Comparison of ENCODE assay signal across 8 mouse cellular contexts in the genomic region with DNA sequence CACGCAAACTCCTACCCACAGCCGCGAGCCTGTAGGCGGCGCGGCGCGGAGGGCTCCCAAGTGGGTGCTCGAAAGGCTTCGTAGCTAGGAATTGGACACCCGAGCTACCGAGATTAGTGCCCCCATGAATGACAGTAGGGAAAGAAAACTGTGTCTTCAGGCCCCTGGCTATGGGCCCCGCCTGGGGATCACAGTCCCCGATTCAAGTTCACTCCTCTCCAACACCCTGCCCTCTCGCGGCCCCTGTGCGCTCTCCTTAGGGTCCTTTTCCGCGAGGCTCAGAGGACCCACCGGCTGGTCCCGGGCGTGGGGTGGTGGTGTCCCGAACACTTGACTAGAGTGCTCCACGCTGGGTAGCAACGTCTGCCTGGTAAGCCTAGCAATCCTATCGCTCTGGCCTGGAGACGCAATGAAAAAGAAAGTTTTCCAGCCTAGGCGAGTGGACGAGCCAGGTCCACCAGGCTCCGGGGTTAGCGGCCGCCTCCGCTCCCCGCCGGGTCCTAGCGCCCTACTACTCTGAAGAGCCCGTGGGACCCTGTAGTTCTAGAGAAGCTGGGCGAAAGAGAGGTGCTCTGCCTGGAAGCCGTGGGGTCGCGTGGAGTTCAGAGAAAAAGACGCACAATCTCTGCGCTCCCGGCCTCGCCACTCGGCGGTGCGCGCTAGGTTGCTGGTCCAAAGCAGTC. TPM values are rescaled to one million over a fixed set of nuclear protein-coding genes. Genes with fewer than 3 reads are reported as not detected.
DNase-seq lines count a peak whose midpoint lies in the region; ATAC-seq and TF ChIP-seq lines count a peak whose summit lies in the region.

No protein-coding gene starts in this region.

- no peak for TF ChIP-seq POLR2A in thymus, adult 2 months (IDR thresholded peaks at IDR 0.05; ENCODE audit: control insufficient read depth, extremely low read depth, insufficient read depth, low read length, poor library complexity)

- no peak overlapping the region for H3K27ac ChIP-seq in forebrain, postnatal 0 days (ENCODE audit: low read depth, low read length)
- peak overlapping the region; percentile 87 for H3K27ac ChIP-seq in lung, embryonic 14.5 days (ENCODE audit: low read depth)
- peak overlapping the region; percentile 65 for H3K27ac ChIP-seq in neural tube, embryonic 15.5 days (replicated peaks)
- no peak overlapping the region; the same call in 1 of the 2 replicates for H3K27ac ChIP-seq in thymus, adult 2 months (ENCODE audit: control insufficient read depth, insufficient read depth, low read length)

- H3K4me1 ChIP-seq in E14TG2a.4 (replicated peaks; ENCODE audit: low read depth, low read length), result peaks cover 36% of the 10 kb centered on the region
- H3K4me1 ChIP-seq in forebrain, postnatal 0 days (ENCODE audit: insufficient read depth), result peaks cover 7% of the 10 kb centered on the region; the same call in 1 of the 2 replicates
- H3K4me1 ChIP-seq in lung, embryonic 14.5 days (ENCODE audit: insufficient read depth), result 0 out of 2 replicates have a peak, but pooled peaks cover 6% of the 10 kb centered on the region
- H3K4me1 ChIP-seq in neural tube, embryonic 15.5 days, result peaks cover 40% of the 10 kb centered on the region
- peaks cover 3% of the 10 kb centered on the region; the same call in 1 of the 2 replicates for H3K4me1 ChIP-seq in thymus, adult 2 months (replicated peaks; ENCODE audit: control insufficient read depth, insufficient read depth, low read length)

- WGBS in forebrain, postnatal 0 days, result under 1% methylated on average over 49 of the region's 49 CpGs
- WGBS in lung, embryonic 14.5 days, result under 1% methylated on average over 49 of the region's 49 CpGs
- under 1% methylated on average over 49 of the region's 49 CpGs for WGBS in neural tube, embryonic 15.5 days
- WGBS in thymus, adult 2 months, result under 1% methylated on average over 49 of the region's 49 CpGs

- TF ChIP-seq CTCF in E14TG2a.4 (conservative IDR thresholded peaks at IDR 0.05; ENCODE audit: low read length), result no peak
- peak; percentile 51 for TF ChIP-seq CTCF in forebrain, postnatal 0 days (IDR thresholded peaks at IDR 0.05; ENCODE audit: low read depth)
- TF ChIP-seq CTCF in lung, embryonic 14.5 days (IDR thresholded peaks at IDR 0.05; ENCODE audit: low read depth), result peak; percentile 57
- TF ChIP-seq CTCF in thymus, adult 2 months (IDR thresholded peaks at IDR 0.05; ENCODE audit: borderline replicate concordance, control insufficient read depth, extremely low read depth, insufficient read depth, low read length, poor library complexity), result peak; percentile 32; the same call in 1 of the 2 replicates

- peak overlapping the region; percentile 98 for H3K4me2 ChIP-seq in forebrain, postnatal 0 days (ENCODE audit: low read depth)
- H3K4me2 ChIP-seq in lung, embryonic 14.5 days, result peak overlapping the region; percentile 98
- H3K4me2 ChIP-seq in neural tube, embryonic 15.5 days, result peak overlapping the region; percentile 100

- peaks cover 91% of the 10 kb centered on the region for H3K27me3 ChIP-seq in E14TG2a.4 (ENCODE audit: insufficient read depth, low read length)
- peaks cover 54% of the 10 kb centered on the region for H3K27me3 ChIP-seq in forebrain, postnatal 0 days (ENCODE audit: insufficient read depth, low read length)
- peaks cover 58% of the 10 kb centered on the region for H3K27me3 ChIP-seq in lung, embryonic 14.5 days (ENCODE audit: insufficient read depth, low read length)
- H3K27me3 ChIP-seq in neural tube, embryonic 15.5 days (replicated peaks), result peaks cover 59% of the 10 kb centered on the region
- H3K27me3 ChIP-seq in thymus, adult 2 months (ENCODE audit: control insufficient read depth, insufficient read depth, low read length), result peaks cover 12% of the 10 kb centered on the region; the same call in 1 of the 2 replicates

- no peaks in the 10 kb centered on the region for H3K36me3 ChIP-seq in E14TG2a.4 (ENCODE audit: insufficient read depth, low read length)
- no peaks in the 10 kb centered on the region for H3K36me3 ChIP-seq in forebrain, postnatal 0 days (ENCODE audit: insufficient read depth)
- no peaks in the 10 kb centered on the region for H3K36me3 ChIP-seq in lung, embryonic 14.5 days (ENCODE audit: insufficient read depth)
- no peaks in the 10 kb centered on the region for H3K36me3 ChIP-seq in neural tube, embryonic 15.5 days
- H3K36me3 ChIP-seq in thymus, adult 2 months (ENCODE audit: control insufficient read depth, insufficient read depth, low read length), result no peaks in the 10 kb centered on the region

- peak overlapping the region; percentile 79 for H3K4me3 ChIP-seq in E14TG2a.4 (replicated peaks; ENCODE audit: low read length)
- H3K4me3 ChIP-seq in forebrain, postnatal 0 days (ENCODE audit: low read depth, low read length), result peak overlapping the region; percentile 55
- peak overlapping the region; percentile 62 for H3K4me3 ChIP-seq in lung, embryonic 14.5 days (ENCODE audit: low read depth, low read length)
- peak overlapping the region; percentile 53 for H3K4me3 ChIP-seq in neural tube, embryonic 15.5 days (replicated peaks)
- peak overlapping the region; percentile 56 for H3K4me3 ChIP-seq in thymus, adult 2 months (ENCODE audit: control insufficient read depth, insufficient read depth, low read length)

- H3K9me3 ChIP-seq in E14TG2a.4 (ENCODE audit: low read length), result no peaks in the 10 kb centered on the region
- no peaks in the 10 kb centered on the region for H3K9me3 ChIP-seq in forebrain, postnatal 0 days (ENCODE audit: low read length)
- H3K9me3 ChIP-seq in lung, embryonic 14.5 days (ENCODE audit: low read depth, low read length), result no peaks in the 10 kb centered on the region
- no peaks in the 10 kb centered on the region for H3K9me3 ChIP-seq in neural tube, embryonic 15.5 days (replicated peaks)

- peak; percentile 12 for DNase-seq in c-Kit-positive CD71-positive TER-119-positive erythroid progenitor cells, embryonic 14.5 days (ENCODE audit: low spot score)
- DNase-seq in forebrain, postnatal 0 days, result peak; percentile 64
- peak; percentile 82 to 86 for DNase-seq in heart, postnatal 36 days
- peak; percentile 31 to 69 for DNase-seq in layer of hippocampus, adult 18-20 months (ENCODE audit: low spot score in 2 of 2)
- DNase-seq in lung, embryonic 14.5 days, result peak; percentile 91
- peak; percentile 30 for DNase-seq in thymus, adult 2 months

- intact Hi-C loops in heart, postnatal 36 days (cut with DNase I), result loop anchor here (2.0 to 5.0 kb wide), 3 partner anchors 37 to 144 kb away; a partner anchor contains a TSS

- peak; percentile 62 for ATAC-seq in forebrain, postnatal 0 days
- ATAC-seq in lung, embryonic 14.5 days (ENCODE audit: insufficient read depth), result peak; percentile 80
- peak; percentile 78; the same call in 1 of the 2 replicates for ATAC-seq in neural tube, embryonic 15.5 days (ENCODE audit: low FRiP score)

- peak overlapping the region; percentile 36 for H3K9ac ChIP-seq in forebrain, postnatal 0 days
- H3K9ac ChIP-seq in lung, embryonic 14.5 days, result peak overlapping the region; percentile 60
- H3K9ac ChIP-seq in neural tube, embryonic 15.5 days (replicated peaks), result peak overlapping the region; percentile 56

RNA-seq across cellular contexts. Expression of a gene that starts 0.9 kb away (rescaled TPM):
- total RNA-seq in forebrain, postnatal 0 days (2014; rRNA removed), result 3.6 and 5.0 TPM in 2 replicates
- polyA plus RNA-seq in forebrain, postnatal 0 days (2015; fragmentation: Nextera tagmentation; extraction: Ambion mirVana), result 0.80 and 0.93 TPM in 2 replicates
- total RNA-seq in heart, postnatal 36 days (2021), result 1 to 10 TPM; 4.5 to 9.4 TPM
- total RNA-seq in layer of hippocampus, adult 18-20 months (2021), result 10 to 100 TPM; 21.4 to 22.4 TPM
- 5.1 and 6.0 TPM in 2 replicates for polyA plus RNA-seq in lung, embryonic 14.5 days (2014; fragmentation: Nextera tagmentation; extraction: Ambion mirVana)
- 0.74 and 1.9 TPM in 2 replicates for polyA plus RNA-seq in neural tube, embryonic 15.5 days (2015; fragmentation: Nextera tagmentation; extraction: Ambion mirVana)
- 56.3 and 84.1 TPM in 2 replicates for polyA plus RNA-seq in thymus, adult 2 months (2012; rRNA removed)

Comparison
In these comparisons a context has a peak if more than half of its experiments do, and no peak if none do; other contexts are left out.
1. DNase-seq: peak in every context shown above with its lines; median percentile 91 in lung, embryonic 14.5 days; 84 in heart, postnatal 36 days; 64 in forebrain, postnatal 0 days; 50 in layer of hippocampus, adult 18-20 months; 30 in thymus, adult 2 months; 12 in c-Kit-positive CD71-positive TER-119-positive erythroid progenitor cells, embryonic 14.5 days.
2. H3K27ac ChIP-seq: peak in lung, embryonic 14.5 days (single experiment) and neural tube, embryonic 15.5 days (single experiment); none in forebrain, postnatal 0 days (single experiment) and thymus, adult 2 months (single experiment).
3. Peak in every context shown above with its lines, with median percentiles within 50 percentile points of each other: H3K4me3 ChIP-seq, ATAC-seq, H3K4me2 ChIP-seq and H3K9ac ChIP-seq.